Mouse (Mus musculus) cerebellum, adult 18-20 months (tissue): ENCODE results near the gene Ambn.
"Not testable (repeated sequence)": the region's sequence is repeated elsewhere in the genome, so short reads cannot be mapped to it uniquely, and the experiment has no call there.

Experiments
- DNase-seq, 2 experiments: peaks; one replicate each; pipeline ENCODE4 v3.0.0; 2021

Ambn gene

GRCm38 (mm10) chr5:88455691-88456090 lies at the start of gene Ambn:
TSS of gene Ambn (plus strand) at chr5:88455991.
- no peak for DNase-seq

DNA sequence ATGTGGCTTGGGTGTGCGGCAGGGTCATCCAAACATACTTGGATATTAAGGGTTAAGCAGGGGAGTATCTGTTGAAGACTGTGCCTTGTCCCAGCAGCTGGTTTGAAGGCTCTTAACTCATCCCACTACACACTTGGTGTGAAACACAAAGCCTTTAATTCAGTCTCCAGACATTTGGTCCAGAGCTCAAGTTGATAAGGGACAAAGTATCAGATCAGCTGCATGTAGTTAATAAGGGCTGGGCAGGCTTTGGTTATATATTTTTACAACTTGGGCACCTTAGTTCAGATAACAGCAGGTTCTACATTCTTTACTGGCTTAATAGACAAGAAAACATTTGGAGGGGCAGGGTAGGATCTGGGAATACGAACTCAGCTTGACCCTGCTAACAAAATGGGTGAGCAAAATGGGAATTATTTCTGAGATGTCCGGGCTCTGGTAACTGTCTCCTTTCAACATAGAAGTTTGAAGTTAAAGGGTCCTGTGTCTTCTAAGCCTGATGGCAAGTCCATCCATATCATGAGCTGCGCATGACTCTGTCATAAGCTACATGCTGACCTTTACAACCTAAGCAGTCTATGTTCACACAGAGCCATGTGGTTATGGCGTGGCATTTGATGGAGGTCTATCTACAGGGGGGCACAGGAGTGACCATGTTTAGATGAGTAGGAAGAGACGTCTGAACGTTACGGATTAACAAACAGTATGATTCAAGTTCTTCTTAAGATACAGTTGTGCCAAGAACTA lies 35.3 kb upstream of the Ambn start:
- no peak for DNase-seq

GRCm38 (mm10) chr5:88424892-88425291 lies 30.9 kb upstream of the Ambn start:
- not testable (repeated sequence) for DNase-seq

- no peak for DNase-seq
Measured at GRCm38 (mm10) chr5:88426753-88427152, 29.0 kb upstream of the Ambn start.

DNA sequence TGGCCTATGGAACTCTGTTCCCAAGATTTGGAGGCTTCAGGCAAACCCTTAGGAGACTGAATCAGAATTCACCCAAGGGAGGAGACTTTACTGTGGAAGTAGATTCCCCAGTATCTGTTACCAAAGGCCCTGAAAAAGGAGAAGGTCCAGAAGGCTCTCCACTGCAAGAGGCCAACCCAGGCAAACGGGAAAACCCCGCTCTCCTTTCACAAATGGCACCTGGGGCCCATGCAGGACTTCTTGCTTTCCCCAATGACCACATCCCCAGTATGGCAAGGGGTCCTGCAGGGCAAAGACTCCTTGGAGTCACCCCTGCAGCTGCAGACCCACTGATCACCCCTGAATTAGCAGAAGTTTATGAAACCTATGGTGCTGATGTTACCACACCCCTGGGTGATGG lies 11.7 kb downstream of the Ambn start:
- DNase-seq, result no peak

- no peak for DNase-seq
Measured at GRCm38 (mm10) chr5:88468807-88469704, 13.3 kb downstream of the Ambn start.

- no peak for DNase-seq
Measured at GRCm38 (mm10) chr5:88487675-88488074, 31.9 kb downstream of the Ambn start, which contains the start of gene Enam. TSS of gene Enam (plus strand) at chr5:88487975.

GRCm38 (mm10) chr5:88489004-88489403 lies 33.2 kb downstream of the Ambn start:
- DNase-seq, result no peak

DNA sequence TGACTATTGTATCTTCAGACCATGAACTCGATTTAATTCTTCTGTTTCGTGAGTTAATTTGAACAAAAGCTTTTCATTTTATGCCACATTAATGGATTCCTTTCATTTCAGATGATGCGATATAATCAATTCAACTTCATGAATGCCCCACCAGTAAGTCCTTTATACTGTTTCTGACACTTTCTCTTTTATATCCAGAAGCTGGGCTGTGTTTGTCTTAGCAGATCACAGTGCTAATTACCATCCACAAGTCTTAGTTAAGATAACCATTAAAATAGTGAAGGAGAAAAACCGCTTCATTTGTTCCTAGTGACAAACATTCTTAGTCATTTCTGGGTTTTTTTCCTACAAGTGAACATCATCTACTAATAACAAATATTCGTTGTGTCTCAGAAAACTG lies 35.3 kb downstream of the Ambn start:
- no peak for DNase-seq

DNA sequence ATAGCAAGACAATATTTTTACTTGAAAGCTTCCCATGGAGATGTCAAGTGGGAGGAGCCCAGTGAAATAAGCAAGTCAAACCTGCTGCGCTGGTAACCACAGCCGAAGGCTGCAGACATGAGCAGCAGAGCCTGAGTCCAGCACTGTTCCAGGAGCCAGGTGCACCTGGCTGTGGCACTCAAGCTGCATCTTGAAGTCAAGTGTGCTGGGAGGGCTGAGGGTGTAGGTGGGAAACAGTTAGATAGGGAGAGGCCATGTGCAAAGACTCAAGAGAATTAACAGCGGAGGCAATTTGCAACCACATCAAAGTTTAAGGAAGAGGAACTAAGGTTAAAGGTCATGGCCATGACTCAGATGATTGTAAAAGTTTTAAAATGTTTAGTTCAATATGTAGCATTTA lies 44.0 kb downstream of the Ambn start:
- no peak for DNase-seq

GRCm38 (mm10) chr5:88508555-88508954 lies 52.8 kb downstream of the Ambn start:
- no peak for DNase-seq

- DNase-seq, result no peak
Measured at GRCm38 (mm10) chr5:88508990-88509389, 53.2 kb downstream of the Ambn start.
